Mouse (Mus musculus) lung, postnatal 10 days (tissue): ENCODE results near the gene Smndc1.

ENCODE experiments used
- DNase-seq: peaks from one replicate; pipeline ENCODE4 v3.0.0; 2021

Gene Smndc1

GRCm38 (mm10) chr19:53335241-53335640 lies 55.1 kb downstream of the Smndc1 start:
- DNase-seq = no peak

- DNase-seq = no peak
Measured at GRCm38 (mm10) chr19:53333730-53334129, 56.6 kb downstream of the Smndc1 start.

GRCm38 (mm10) chr19:53331882-53332500 lies 58.4 kb downstream of the Smndc1 start:
- no peak for DNase-seq

GRCm38 (mm10) chr19:53329992-53330381 lies 60.4 kb downstream of the Smndc1 start:
- DNase-seq = peak; percentile 90
